Mouse (Mus musculus) kidney, adult 2 months (tissue): ENCODE measurements at regions not wholly inside any gene's neighbourhood (a gene's known extent, or its start where the extent isn't known, plus 50 kb on each side); places are given as distances from the start of the nearest gene placed in this dataset.

Experiments
- CTCF ChIP-seq: fragments of 200-500 bp; conservative IDR thresholded peaks from 2 replicates; pipeline ENCODE4 v1.5.1; 2011; ENCODE audit warnings: low read depth, mild to moderate bottlenecking, control low read depth, low read length, moderate library complexity, mixed read lengths; ENCODE audit not compliant: insufficient read depth, insufficient read length
- POLR2A ChIP-seq: fragments of 200-500 bp; IDR thresholded peaks from one replicate; pipeline ENCODE4 v1.6.1; 2011; ENCODE audit warnings: low read depth, low read length, control low read depth

DNA sequence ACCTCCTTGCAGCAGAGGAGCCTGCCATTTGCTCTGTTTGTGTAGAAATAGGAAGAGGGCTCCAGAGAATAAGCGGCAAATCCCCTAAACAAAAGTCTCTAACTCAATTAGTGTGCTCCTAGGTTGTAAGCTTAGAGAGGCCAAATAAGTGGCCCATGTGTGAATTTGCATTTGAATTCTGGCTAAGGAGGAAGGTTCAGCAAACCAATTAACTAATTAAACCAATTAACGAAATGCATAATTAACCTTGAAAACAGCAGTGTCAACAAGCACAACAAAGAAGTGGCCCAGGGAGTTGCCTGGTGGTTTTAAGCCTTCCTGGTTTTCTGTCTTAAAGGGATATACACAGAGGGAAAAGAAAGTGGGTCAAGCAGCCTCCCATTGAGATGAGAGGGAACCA, 84.9 kb upstream of the Basp1 start:
- no peak for TF ChIP-seq CTCF
- TF ChIP-seq POLR2A: no peak
